Mouse (Mus musculus) hindbrain, embryonic 11.5 days (tissue): ENCODE measurements around the gene Cdk20. TPM values are rescaled to one million over a fixed set of nuclear protein-coding genes. Genes with fewer than 3 reads are reported as not detected.
A peak's percentile ranks its signal among the peaks of the same experiment; 100 is the strongest.

Source experiments
- ATAC-seq: fragments of 200-750 bp; cut with Nextera tagmentation; 2 replicates; pipeline ENCODE4 v1.8.0; 2017; ENCODE audit warnings: mild to moderate bottlenecking, moderate TSS enrichment, moderate library complexity; ENCODE audit not compliant: low FRiP score
- DNase-seq: peaks from one replicate; pipeline ENCODE4 v3.0.0-alpha.2; 2015; ENCODE audit warnings: low spot score
- H3K27ac ChIP-seq: fragments of 300-500 bp; sonication (generic); 2 replicates; pipeline ENCODE4 v1.5.1; 2014; ENCODE audit warnings: mild to moderate bottlenecking, low read depth, low read length
- H3K27me3 ChIP-seq: fragments of 300-500 bp; sonication (generic); 2 replicates; pipeline ENCODE4 v1.6.1; 2014; ENCODE audit warnings: mild to moderate bottlenecking, low read length, moderate library complexity, mixed read lengths; ENCODE audit not compliant: control insufficient read depth, insufficient read depth
- H3K36me3 ChIP-seq: fragments of 300-500 bp; sonication (generic); 2 replicates; pipeline ENCODE4 v1.6.1; 2014; ENCODE audit warnings: mild to moderate bottlenecking, low read length, moderate library complexity, mixed read lengths; ENCODE audit not compliant: control insufficient read depth, insufficient read depth
- H3K4me1 ChIP-seq: fragments of 300-500 bp; sonication (generic); replicated peaks from 2 replicates; pipeline ENCODE4 v1.6.1; 2014; ENCODE audit warnings: low read length, mixed read lengths; ENCODE audit not compliant: control insufficient read depth, insufficient read depth
- H3K4me2 ChIP-seq: fragments of 300-500 bp; sonication (generic); replicated peaks from 2 replicates; pipeline ENCODE4 v1.6.1; 2014; ENCODE audit warnings: mild to moderate bottlenecking, low read depth, low read length
- H3K4me3 ChIP-seq: fragments of 300-500 bp; sonication (generic); 2 replicates; pipeline ENCODE4 v1.5.1; 2014; ENCODE audit warnings: low read depth, low read length
- H3K9ac ChIP-seq: fragments of 300-500 bp; sonication (generic); 2 replicates; pipeline ENCODE4 v1.6.1; 2014; ENCODE audit warnings: low read depth, low read length
- H3K9me3 ChIP-seq: fragments of 300-500 bp; sonication (generic); 2 replicates; pipeline ENCODE4 v1.6.1; 2016; ENCODE audit warnings: low read length; ENCODE audit not compliant: control insufficient read depth
- WGBS: fragments of 180-500 bp; shearing (Covaris S2); extraction: QIAGEN DNeasy Blood & Tissue Kit; methylation state at CpG from one replicate; pipeline ENCODE4 v1.1.7; 2014; 5-methylcytosine and 5-hydroxymethylcytosine counted together
- polyA plus RNA-seq: library from polyadenylated mRNA; unstranded; fragments of >200 nt; fragmentation: Nextera tagmentation; extraction: Ambion mirVana; gene quantifications from 2 replicates; pipeline ENCODE4 v1.2.1, GENCODE M21; 2014

Cdk20 gene
- polyA plus RNA-seq, 1 experiment from 2014 or later, result 7.3 TPM

- ATAC-seq (peak; percentile 63), DNase-seq (peak; percentile 80)
- no peaks in the 10 kb centered on the region for H3K9me3 ChIP-seq
- no peak overlapping the region for H3K4me2 ChIP-seq
- H3K9ac ChIP-seq, result no peak overlapping the region
- 56% methylated on average over 9 of the region's 9 CpGs for WGBS
- H3K27me3 ChIP-seq, result no peaks in the 10 kb centered on the region
- H3K4me1 ChIP-seq, result no peaks in the 10 kb centered on the region; the same call in 1 of the 2 replicates
- H3K4me3 ChIP-seq, result no peak overlapping the region
- no peak overlapping the region for H3K27ac ChIP-seq
- no peaks in the 10 kb centered on the region for H3K36me3 ChIP-seq
Measured at GRCm38 (mm10) chr13:64438863-64439452, 6.8 kb downstream of the Cdk20 start.

GRCm38 (mm10) chr13:64439471-64439870 is 7.4 kb downstream of the Cdk20 start:
- 85% methylated on average over 5 of the region's 5 CpGs for WGBS
- ATAC-seq (peak; percentile 8; the same call in 1 of the 2 replicates), DNase-seq (no peak)
- H3K9ac ChIP-seq, result no peak overlapping the region
- H3K27me3 ChIP-seq, result no peaks in the 10 kb centered on the region
- H3K4me3 ChIP-seq, result no peak overlapping the region
- no peak overlapping the region for H3K4me2 ChIP-seq
- H3K27ac ChIP-seq, result no peak overlapping the region
- H3K9me3 ChIP-seq, result no peaks in the 10 kb centered on the region
- H3K36me3 ChIP-seq, result no peaks in the 10 kb centered on the region
- no peaks in the 10 kb centered on the region; the same call in 1 of the 2 replicates for H3K4me1 ChIP-seq

GRCm38 (mm10) chr13:64440592-64440991 is 8.5 kb downstream of the Cdk20 start:
- 83% methylated on average over 4 of the region's 4 CpGs for WGBS
- DNase-seq, result no peak
- Histone ChIP-seq H3K4me2 (no peak overlapping the region), H3K9ac (no peak overlapping the region), H3K27ac (no peak overlapping the region), H3K27me3 (no peaks in the 10 kb centered on the region), H3K4me3 (no peak overlapping the region), H3K4me1 (no peaks in the 10 kb centered on the region; the same call in 1 of the 2 replicates), H3K36me3 (no peaks in the 10 kb centered on the region), H3K9me3 (no peaks in the 10 kb centered on the region)
- no peak for ATAC-seq

DNA sequence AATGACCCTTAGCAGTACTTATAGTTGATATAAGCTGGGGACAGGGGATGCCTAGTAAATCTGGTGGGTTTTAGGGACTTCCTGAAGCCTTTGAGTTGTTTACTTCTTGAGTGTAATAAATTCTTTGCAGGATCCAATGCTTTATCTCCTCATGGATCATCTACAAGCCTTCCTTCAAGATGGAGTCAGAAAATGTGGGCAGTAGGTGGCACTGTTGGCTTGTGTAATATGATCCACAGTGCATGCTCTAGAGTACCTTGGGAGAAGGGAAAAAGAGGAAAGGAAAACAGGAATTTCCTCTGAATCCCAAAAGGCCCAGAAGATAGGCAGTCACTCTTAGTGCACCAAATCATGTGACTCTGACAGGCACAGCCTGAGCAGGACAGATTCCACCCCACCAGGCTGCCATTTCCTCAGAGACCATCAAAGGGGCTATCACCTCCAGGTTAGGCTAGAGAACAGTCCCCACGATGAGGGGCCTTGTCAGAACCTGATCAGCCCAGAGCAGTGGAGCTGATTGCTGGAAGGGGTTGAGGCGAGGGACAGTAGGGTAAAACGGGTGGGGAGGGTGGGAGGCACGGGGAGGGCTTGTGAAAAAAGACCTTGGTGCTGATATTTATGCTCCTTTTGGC is 11.3 kb downstream of the Cdk20 start:
- Histone ChIP-seq H3K27me3 (no peaks in the 10 kb centered on the region), H3K4me1 (no peaks in the 10 kb centered on the region; the same call in 1 of the 2 replicates), H3K9ac (no peak overlapping the region), H3K9me3 (no peaks in the 10 kb centered on the region), H3K4me2 (no peak overlapping the region), H3K27ac (no peak overlapping the region), H3K4me3 (no peak overlapping the region), H3K36me3 (no peaks in the 10 kb centered on the region)
- 56% methylated on average over 4 of the region's 4 CpGs for WGBS
- ATAC-seq, result peak; percentile 58; the same call in 1 of the 2 replicates
- peak; percentile 71 for DNase-seq

DNA sequence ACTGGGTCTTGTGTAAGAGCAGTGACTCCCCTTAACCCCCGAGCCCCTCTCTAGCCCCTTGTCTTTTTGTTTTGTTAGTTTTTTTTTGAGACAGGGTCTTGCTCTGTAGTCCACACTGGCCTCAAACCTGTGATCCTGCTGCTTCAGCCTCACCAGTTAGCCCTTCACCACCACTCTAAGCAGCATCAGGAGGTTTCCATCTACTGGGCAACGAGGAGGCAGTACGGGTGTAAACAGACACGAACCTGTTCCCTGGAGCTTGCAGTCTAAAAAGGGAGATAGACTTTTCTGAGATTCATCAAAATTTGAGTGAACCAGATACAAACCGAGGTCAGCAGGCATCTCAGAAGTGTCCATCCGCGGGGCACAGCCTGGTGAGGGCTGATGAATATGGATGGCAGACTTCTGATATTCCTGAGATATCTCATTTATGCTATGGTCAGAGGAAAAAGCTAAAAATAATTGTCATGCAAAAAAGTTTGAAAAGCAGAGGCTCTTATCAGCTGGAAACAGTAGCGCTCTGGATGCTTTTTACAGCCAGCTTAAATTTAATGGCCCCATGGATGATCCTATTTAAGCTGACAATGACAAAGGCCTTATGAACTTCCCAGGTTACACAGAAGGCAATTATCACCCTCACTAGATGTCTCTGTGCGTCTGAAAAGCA is 13.3 kb downstream of the Cdk20 start:
- DNase-seq (no peak), ATAC-seq (no peak)
- no peaks in the 10 kb centered on the region for H3K9me3 ChIP-seq
- WGBS, result 83% methylated on average over 9 of the region's 9 CpGs
- no peaks in the 10 kb centered on the region for H3K27me3 ChIP-seq
- H3K9ac ChIP-seq, result no peak overlapping the region
- H3K4me1 ChIP-seq, result no peaks in the 10 kb centered on the region
- H3K27ac ChIP-seq, result no peak overlapping the region
- H3K4me2 ChIP-seq, result no peak overlapping the region
- no peaks in the 10 kb centered on the region for H3K36me3 ChIP-seq
- H3K4me3 ChIP-seq, result no peak overlapping the region

- peak; percentile 56 for DNase-seq
Measured at GRCm38 (mm10) chr13:64447947-64448346, 15.8 kb downstream of the Cdk20 start.

GRCm38 (mm10) chr13:64448729-64449128 is 16.6 kb downstream of the Cdk20 start:
- Histone ChIP-seq H3K27me3 (no peaks in the 10 kb centered on the region), H3K36me3 (no peaks in the 10 kb centered on the region), H3K4me1 (no peaks in the 10 kb centered on the region), H3K9me3 (no peaks in the 10 kb centered on the region), H3K9ac (no peak overlapping the region), H3K4me2 (no peak overlapping the region), H3K27ac (no peak overlapping the region), H3K4me3 (no peak overlapping the region)
- ATAC-seq (no peak), DNase-seq (no peak)
- 81% methylated on average over 5 of the region's 5 CpGs for WGBS

More at GRCm38 (mm10) chr13:64447947-64448346, 15.8 kb downstream of the Cdk20 start:
- peak; percentile 45; the same call in 1 of the 2 replicates for ATAC-seq
- 3% methylated on average over 1 of the region's 1 CpGs for WGBS
- no peak overlapping the region for H3K9ac ChIP-seq
- H3K27me3 ChIP-seq, result no peaks in the 10 kb centered on the region
- no peak overlapping the region for H3K4me3 ChIP-seq
- H3K36me3 ChIP-seq, result no peaks in the 10 kb centered on the region
- H3K9me3 ChIP-seq, result no peaks in the 10 kb centered on the region
- H3K27ac ChIP-seq, result no peak overlapping the region
- H3K4me2 ChIP-seq, result no peak overlapping the region
- no peaks in the 10 kb centered on the region for H3K4me1 ChIP-seq

- Histone ChIP-seq H3K27me3 (no peaks in the 10 kb centered on the region), H3K9ac (no peak overlapping the region), H3K4me1 (no peaks in the 10 kb centered on the region), H3K4me2 (no peak overlapping the region), H3K36me3 (no peaks in the 10 kb centered on the region), H3K9me3 (no peaks in the 10 kb centered on the region), H3K27ac (no peak overlapping the region), H3K4me3 (no peak overlapping the region)
- ATAC-seq, result no peak
- 81% methylated on average over 7 of the region's 7 CpGs for WGBS
- DNase-seq, result no peak
Measured at GRCm38 (mm10) chr13:64450001-64450794, 18.1 kb downstream of the Cdk20 start.
